Mouse (Mus musculus) G1E (cell line): ENCODE measurements at regions not wholly inside any gene's neighbourhood (a gene's known extent, or its start where the extent isn't known, plus 50 kb on each side); places are given as distances from the start of the nearest gene placed in this dataset.

Source experiments
- CTCF ChIP-seq: IDR thresholded peaks from 2 replicates; pipeline ENCODE4 v1.5.1; 2012; ENCODE audit warnings: low read depth, low read length, inconsistent platforms, mixed read lengths
- GATA1 ChIP-seq: IDR thresholded peaks from 2 replicates; pipeline ENCODE4 v1.6.1; 2012; ENCODE audit warnings: borderline replicate concordance, low read length, inconsistent platforms, mixed read lengths

DNA sequence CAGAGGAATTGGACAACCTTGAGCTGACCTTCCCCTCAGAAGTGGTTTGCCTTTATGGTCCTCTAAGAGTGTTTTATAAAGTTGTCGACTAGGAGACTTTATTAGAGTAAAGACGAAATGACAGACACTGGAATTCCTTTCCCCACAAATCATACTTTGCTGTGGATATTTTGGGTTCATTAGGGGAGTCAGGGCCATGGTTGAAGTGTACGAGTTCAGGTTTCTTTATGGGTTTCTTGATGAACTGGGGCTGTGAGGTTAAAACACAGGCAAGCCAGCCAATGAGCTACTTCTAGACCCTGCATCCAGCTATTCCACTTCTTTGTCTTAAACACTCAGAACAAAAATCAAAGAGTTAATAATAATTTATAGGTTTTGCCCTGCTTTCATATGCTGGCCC, 153.0 kb downstream of the Pax1 start:
- TF ChIP-seq GATA1 (no peak), CTCF (no peak)
